Mouse (Mus musculus) ovary, adult 10 weeks (tissue): Measurements from ENCODE around the gene Gm45337. TPM values are rescaled to one million over a fixed set of nuclear protein-coding genes. Genes with fewer than 3 reads are reported as not detected.

ENCODE experiments used
- polyA plus RNA-seq: library from polyadenylated mRNA; stranded (reverse); fragments of 350-450 nt; fragmentation: Illumina TruSeq; extraction: RNeasy Lipid Tissue Mini Kit (QIAGEN cat#74804); gene quantifications from one replicate; pipeline ENCODE4 v1.2.3, GENCODE M21; 2014

Gene Gm45337
- polyA plus RNA-seq, result not detected

DNA sequence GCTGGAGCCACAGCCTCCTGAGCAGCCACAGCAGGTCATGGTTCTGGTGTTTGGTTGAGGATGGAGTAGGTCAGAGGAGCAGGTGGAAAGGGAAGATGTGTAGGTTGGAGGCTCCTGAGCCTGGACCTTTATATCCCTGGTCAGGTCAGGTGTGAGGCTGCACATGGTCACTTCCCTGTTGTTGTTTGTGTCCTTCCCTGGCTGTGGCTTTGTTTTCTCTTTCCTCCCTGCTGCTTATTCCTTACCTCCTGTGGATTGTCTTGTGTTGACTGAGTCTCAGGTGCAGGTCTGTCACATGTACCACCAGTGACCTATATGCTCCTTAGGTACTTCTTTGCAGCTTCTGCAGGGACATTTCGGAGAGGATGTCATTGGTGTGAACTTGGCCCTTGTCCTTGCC is at the start of gene Gm45337:
Gene Gm45337, minus strand, starts transcription at position 101 of the 400 bp plus-strand sequence.

DNA sequence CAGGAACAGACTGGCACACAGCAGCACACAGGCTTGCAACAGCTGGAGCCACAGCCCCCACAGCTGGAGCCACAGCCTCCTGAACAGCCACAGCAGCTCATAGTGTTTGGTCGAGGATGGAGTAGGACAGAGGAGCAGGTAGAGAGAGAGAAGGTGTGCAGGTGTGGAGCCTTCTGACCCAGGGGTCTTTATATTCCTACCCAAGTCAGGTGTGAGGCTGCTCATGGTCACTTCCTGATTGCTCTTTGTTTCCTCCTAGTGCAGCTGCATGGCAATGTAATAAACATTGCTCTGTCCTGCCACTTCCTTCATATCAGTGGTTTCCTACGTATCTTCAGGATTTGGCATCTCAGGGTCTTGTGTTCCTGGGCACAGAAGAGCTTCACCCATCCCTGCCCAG is 45.9 kb upstream of the Gm45337 start, which contains the start of gene Gm10153:
Gene Gm10153, minus strand, starts transcription at position 101 of the 400 bp plus-strand sequence.

DNA sequence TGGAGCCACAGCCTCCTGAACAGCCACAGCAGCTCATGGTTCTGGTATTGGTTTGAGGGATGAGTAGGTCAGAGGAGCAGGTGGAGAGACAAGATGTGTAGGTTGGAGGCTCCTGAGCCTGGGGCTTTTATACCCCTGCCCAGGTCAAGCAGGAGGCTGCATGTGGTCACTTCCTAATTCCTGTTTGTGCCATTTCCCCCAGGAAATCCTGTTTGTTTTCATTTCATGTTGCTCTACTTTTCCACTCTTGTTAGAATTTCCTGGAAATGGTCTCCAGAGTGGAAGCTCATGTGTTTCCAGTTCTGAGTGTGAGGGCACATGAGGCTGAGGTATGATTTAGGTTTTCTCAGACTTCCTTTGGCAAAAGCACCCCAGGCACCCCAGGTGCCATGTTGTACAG is 31.5 kb upstream of the Gm45337 start, which contains the start of gene Krtap5-2:
Gene Krtap5-2, minus strand, starts transcription at position 101 of the 400 bp plus-strand sequence.

DNA sequence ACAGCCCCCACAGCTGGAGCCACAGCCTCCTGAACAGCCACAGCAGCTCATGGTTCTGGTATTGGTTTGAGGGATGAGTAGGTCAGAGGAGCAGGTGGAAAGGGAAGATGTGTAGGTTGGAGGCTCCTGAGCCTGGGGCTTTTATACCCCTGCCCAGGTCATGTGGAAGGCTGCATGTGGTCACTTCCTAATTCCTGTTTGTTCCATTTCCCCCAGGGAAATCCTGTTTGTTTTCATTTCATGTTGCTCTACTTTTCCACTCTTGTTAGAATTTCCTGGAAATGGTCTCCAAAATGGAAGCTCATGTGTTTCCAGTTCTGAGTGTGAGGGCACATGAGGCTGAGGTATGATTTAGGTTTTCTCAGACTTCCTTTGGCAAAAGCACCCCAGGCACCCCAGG is 21.2 kb upstream of the Gm45337 start, which contains the start of gene Gm4553:
Gene Gm4553, minus strand, starts transcription at position 101 of the 400 bp plus-strand sequence.

DNA sequence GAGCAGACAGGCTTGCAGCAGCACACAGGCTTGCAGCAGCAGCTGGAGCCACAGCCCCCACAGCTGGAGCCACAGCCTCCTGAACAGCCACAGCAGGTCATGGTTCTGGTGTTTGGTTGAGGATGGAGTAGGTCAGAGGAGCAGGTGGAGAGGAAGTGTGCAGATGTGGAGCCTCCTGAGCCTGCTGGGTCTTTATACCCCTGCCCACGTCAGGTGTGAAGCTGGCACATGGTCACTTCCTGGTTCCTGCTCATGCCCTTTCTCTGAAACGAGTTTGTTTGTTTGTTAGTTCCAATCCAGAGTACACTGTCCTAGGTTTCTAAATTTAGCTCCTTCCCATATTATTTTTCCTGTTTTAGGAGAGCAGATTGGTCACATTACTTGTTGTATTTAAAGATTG is 12.6 kb upstream of the Gm45337 start, which contains the start of gene Gm29735:
Gene Gm29735, minus strand, starts transcription at position 101 of the 400 bp plus-strand sequence.

DNA sequence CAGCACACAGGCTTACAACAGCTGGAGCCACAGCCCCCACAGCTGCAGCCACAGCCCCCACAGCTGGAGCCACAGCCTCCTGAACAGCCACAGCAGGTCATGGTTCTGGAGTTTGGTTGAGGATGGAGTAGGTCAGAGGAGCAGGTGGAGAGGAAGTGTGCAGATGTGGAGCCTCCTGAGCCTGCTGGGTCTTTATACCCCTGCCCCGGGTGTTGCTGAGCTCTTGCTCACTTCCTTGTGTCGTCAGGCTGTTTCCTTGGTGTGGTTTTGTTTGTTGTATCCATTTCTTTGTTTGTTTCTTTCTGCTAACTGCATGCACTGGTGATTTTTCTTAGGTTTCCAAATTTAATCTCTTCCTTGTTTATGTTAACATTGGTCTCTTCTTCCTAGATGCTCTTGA is 8.5 kb downstream of the Gm45337 start, which contains the start of gene Gm39115:
Gene Gm39115, minus strand, starts transcription at position 101 of the 400 bp plus-strand sequence.

DNA sequence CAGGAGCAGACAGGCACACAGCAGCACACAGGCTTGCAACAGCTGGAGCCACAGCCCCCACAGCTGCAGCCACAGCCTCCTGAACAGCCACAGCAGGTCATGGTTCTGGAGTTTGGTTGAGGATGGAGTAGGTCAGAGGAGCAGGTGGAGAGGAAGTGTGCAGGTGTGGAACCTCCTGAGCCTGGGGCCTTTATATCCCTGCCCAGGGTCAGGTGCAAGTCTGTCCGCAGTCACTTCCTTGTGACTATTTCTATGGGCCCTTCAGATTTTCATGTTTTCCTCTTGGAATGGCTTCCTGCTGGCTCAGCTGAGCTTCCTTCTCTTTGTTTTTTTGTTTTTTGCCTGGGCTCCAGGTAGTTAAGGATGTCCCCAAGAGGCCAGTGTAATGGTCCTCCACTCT is 23.8 kb downstream of the Gm45337 start, which contains the start of gene Gm45618:
Gene Gm45618, minus strand, starts transcription at position 101 of the 400 bp plus-strand sequence.

DNA sequence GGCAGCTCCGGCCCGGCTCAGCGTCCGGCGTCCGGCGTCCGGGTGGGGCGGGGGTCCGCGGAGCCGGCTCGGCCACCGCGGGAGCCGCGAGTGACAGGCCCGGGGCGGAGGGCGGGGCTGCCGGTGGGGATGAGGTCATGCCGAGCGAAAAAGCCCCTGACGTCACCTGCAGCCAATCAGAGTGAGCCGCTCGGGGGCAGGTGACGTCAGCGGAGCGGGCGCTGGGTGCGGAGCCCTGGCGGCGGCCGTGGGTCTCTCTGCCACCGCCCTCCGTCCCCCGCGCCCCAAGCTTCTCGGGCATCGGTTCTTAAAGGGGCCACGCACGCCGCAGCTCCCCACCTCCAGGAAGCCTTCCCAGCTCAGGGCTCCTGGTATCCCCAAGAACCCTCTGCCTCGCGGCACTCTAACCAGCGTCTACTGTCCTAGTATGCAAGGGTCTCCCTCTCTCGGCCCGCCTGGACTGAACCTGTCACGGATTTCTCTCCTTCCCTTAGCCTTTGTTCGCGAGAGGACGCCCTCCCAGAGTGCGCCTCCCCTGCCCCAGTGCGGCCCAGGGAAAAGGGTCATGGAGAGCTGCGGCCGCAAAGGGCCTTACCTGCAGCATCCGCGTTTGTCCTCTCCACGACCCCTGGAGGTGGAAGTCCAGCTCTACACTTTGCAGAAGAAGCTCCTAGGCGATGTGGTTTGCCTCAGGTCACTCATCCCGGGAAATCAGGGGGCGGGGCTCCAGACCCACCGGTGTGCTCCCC is 49.0 kb downstream of the Gm45337 start, which contains the start of gene Dusp8:
Gene Dusp8, minus strand, starts transcription at position 661 of the 749 bp plus-strand sequence.

Other genes starting within 250 kb of the Gm45337 start
- gene Tollip, start 226.1 kb downstream of the Gm45337 start, polyA plus RNA-seq, result 38.5 TPM
- gene Brsk2, start 194.9 kb downstream of the Gm45337 start, polyA plus RNA-seq, result 0.17 TPM
- 10.5 TPM for gene Mob2, start 83.5 kb downstream of the Gm45337 start, polyA plus RNA-seq
- gene Dusp8, start 48.8 kb downstream of the Gm45337 start, polyA plus RNA-seq, result 0.43 TPM
- gene Gm45618, start 23.9 kb downstream of the Gm45337 start, polyA plus RNA-seq, result not detected
- not detected for gene Gm39115, start 8.6 kb downstream of the Gm45337 start, polyA plus RNA-seq
- not detected for gene Gm29735, start 12.5 kb upstream of the Gm45337 start, polyA plus RNA-seq
- gene Gm4553, start 21.1 kb upstream of the Gm45337 start, polyA plus RNA-seq, result not detected
- gene Krtap5-2, start 31.4 kb upstream of the Gm45337 start, polyA plus RNA-seq, result not detected
- gene Gm10153, start 45.8 kb upstream of the Gm45337 start, polyA plus RNA-seq, result not detected
- gene Krtap5-3, start 56.8 kb upstream of the Gm45337 start, polyA plus RNA-seq, result not detected
- gene Gm7579, start 67.3 kb upstream of the Gm45337 start, polyA plus RNA-seq, result not detected
- gene Krtap5-5, start 85.4 kb upstream of the Gm45337 start, polyA plus RNA-seq, result not detected
- not detected for gene Gm40460, start 96.5 kb upstream of the Gm45337 start, polyA plus RNA-seq
- gene Gm2431, start 113.7 kb upstream of the Gm45337 start, polyA plus RNA-seq, result not detected
- gene Gm4559, start 129.8 kb upstream of the Gm45337 start, polyA plus RNA-seq, result not detected
- gene Krtap5-1, start 152.5 kb upstream of the Gm45337 start, polyA plus RNA-seq, result not detected
- not detected for gene Krtap5-4, start 158.9 kb upstream of the Gm45337 start, polyA plus RNA-seq
- not detected for gene Ifitm10, start 229.1 kb upstream of the Gm45337 start, polyA plus RNA-seq
- gene Gm49369, start 238.1 kb upstream of the Gm45337 start, polyA plus RNA-seq, result 29.8 TPM
- gene Ctsd, start 243.4 kb upstream of the Gm45337 start, polyA plus RNA-seq, result 23.6 TPM